Mouse (Mus musculus) mature B cell (primary cell): Measurements from ENCODE around the gene Dand5.

Source experiments
- in situ Hi-C: fragments of 300-500 bp; cut with MboI; formaldehyde crosslinking; loops from 2 replicates; pipeline ENCODE4 v1.14.3; 2019

Gene Dand5

DNA sequence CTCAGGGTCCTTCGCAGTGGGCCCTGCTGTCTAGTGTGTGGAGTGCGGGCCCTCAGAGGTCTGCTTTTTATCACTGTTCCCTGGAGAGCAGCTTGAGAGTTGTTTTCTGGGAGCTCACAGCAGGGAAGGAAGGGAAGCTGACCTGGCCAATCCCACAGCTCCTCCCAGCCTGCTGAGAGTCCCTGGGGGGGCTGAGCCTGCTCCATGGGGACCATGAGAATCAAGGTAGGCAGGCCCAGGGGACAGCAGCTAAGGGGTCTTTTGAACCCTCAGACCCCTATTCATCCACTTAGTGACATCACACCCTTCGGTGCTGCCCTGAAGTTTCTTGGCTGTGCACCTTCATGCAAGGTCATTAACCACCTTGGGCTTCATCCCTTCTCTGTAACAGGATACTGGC, at the start of gene Dand5:
TSS of gene Dand5 (minus strand) at position 101 of the 400 bp plus-strand sequence.
- in situ Hi-C loops: no loop called here

DNA sequence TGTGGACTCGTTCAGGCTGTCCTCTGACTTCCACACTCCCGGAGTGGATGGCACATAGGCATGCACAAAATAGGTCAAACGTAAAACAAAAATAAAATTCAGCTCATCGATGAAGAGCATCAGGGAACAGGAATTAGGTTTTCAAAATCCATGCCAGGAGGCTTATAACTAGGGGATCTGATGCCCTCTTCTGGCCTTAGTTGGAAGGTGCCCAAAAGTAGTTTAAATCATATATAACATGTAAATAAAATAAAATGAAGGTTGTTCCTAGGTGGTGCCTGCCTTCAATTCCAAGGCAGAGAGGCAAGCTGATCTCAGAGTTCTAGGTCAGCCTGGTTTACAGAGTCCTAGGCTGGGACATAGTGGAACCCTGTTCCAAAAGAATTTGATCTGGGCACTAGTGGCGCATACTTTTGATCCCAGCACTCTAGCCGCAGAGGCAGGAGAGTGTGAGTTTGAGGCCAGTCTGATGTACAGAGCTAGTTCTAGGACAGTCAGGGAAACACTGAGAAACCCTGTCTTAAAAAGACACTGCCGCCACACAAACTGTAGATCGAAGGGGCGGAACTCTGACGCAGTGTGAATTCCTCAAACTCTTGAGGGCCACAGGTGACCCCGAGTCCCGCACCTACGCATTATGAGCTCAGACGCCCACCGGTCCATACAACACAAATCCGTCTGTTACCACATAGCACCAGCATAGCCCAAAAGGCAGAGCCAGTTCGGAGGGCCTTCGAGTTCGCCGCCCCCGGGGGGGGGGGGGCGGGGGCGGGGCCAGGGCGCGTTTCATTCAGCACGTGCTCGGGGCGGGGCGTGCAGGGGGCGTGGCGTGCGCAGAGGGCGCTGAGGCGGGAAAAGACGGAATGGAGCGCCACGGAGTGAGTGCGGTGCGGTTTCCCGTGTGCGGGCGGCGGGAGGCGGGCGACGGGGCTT, 49.0 kb upstream of the Dand5 start, which contains the start of gene Syce2:
TSS of gene Syce2 (plus strand) at position 736 of the 933 bp plus-strand sequence.
- in situ Hi-C loops: no loop called here

DNA sequence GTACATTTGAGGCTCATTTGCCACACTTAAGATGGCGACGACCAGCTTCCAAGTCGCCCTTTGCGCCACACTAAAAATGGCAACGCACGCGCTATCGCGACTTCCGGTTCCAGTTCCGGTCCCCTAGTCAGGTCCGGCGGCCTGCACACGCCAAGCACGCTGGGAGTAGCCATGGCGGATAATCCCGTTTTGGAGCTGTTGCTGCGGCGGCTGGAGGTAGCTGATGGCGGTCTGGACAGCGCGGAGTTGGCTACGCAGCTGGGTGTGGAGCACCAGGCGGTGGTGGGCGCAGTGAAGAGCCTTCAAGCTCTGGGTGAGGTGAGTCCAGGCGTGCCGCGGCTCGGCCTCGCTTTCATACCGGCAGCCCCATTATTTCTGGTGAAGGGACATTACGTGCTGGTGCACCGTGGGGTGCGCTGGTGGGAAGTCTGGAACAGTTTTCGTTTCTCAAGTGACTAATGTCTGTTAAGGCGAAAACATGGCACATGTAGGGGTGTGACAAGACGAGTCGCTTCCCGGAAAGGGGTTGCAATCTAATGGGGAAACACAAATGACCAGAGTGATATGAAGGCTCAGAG, 34.3 kb upstream of the Dand5 start, which contains the start of gene Farsa:
TSS of gene Farsa (plus strand) at position 126 of the 578 bp plus-strand sequence.
- in situ Hi-C loops: no loop called here

DNA sequence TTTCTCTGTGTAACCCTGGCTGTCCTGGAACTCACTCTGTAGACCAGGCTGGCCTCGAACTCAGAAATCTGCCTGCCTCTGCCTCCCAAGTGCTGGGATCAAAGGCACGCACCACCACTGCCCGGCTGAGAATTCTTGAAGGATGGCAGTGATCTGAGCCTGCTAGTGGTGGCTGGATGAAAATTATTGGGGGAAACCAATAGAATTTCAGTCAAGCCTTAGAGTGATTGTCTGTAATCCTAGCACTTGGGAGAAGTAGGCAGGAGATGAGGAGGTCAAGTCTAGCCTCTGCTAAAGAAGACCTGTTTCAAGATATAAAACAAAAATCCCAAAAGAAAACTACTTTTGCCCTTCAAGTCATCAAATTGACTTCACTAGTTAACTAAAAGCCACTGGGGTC, 33.8 kb upstream of the Dand5 start:
- in situ Hi-C loops: no loop called here

DNA sequence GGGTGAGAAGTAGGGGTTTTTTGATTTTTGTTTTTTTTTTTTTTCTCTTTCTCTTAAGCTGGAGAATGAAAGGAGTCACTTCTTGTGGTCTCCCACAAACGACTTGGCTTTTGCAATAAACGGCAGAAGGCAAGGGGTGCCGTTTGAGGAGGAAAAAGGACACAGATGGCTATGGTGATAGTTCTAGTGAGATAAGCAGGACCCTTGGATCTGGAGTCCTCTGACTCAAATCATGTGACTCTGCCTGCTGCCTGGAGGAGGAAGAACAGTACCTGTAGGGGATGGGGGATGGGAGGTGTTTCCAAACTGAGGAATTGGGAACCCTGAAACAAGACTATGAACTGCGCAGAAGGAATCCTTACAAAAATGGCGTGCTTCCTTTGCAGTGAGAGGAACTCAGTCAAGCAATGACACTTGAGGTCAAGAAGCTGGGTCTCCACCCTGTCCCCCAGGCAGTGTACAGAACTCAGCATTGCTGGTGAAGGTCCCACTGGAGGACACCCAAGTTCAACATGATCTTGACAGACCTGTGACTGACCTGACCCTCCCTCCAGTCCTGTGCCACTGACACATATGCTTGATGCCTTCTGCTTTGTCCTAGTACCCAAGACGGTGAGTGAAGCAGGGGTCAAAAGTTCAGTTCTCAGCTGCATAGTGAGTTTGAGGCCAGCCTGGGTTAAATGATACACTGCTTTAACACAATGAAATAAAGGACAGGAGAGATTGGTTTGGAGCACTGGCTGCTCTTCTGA, 25.2 kb upstream of the Dand5 start:
- in situ Hi-C loops: no loop called here

DNA sequence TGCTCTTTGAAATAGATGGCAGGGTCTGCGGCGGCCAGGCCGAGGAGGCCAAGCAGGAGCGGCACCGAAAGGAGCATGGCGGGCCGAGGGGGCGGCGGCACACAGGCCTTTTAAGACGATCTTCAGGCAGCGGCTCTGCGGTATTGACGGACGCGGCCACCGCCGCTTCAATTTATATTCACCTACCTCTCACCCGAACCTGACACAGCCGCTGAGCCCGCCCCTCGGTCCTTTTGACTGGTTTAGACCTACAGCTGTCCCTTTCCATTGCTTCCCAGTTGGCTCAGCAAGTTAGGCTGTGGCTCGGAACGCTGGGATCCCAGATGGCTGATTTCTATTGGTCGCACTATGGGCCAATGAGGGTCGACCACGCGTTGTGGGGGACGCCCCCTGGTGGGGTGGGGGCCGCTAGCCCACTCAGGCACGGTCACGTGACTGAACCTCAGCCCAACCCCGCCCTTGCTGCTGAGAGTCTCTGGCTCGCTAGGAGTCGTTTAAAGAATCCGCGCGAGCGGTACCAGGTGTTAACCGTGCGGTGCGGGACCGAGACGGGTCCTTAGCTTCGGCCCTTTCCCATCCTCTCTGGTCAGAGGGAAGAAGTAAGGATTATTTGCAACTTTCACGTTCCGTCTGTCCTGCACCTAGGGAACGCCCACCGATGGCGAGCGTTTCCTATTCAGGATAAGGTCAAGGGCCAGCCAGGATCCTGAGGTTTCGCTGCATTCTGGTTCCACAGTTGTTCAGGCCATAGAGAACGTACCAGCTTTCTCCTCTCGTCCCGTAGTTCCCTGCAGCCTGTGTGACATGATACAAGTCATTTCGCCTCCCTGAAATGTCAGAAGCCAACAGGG, 24.3 kb upstream of the Dand5 start, which contains the start of gene Calr:
TSS of gene Calr (minus strand) at position 213 of the 851 bp plus-strand sequence.
- in situ Hi-C loops: no loop called here

DNA sequence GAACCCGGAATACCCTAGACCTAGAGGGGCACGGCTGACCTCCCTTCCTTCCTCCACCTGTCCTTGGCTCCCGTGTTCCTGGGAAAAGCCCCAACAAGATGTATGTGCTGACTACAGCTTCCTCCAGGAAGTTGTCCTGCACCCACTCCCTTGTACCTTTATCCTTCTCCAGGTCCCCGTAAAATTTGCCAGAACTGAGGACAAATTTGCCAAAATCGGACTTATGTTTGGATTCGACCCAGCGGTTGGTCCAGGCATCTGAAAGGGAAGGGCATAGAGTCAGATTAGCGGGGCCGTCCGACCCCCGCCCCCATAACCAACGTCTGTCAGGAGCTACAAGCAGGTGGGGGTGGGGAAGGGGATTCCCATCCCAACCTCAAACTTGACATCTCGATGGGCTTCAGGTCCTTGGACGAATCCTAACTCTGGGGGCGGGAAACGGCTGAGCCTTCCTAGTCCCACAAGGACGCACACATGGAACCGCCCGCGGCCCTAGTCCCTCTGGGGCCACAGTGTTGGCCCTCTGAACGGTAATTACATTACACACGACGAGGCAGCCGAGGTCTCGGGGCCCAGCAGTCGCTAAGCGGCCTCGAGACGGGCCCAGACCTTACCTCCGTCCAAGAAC, 23.6 kb upstream of the Dand5 start:
- in situ Hi-C loops: no loop called here

DNA sequence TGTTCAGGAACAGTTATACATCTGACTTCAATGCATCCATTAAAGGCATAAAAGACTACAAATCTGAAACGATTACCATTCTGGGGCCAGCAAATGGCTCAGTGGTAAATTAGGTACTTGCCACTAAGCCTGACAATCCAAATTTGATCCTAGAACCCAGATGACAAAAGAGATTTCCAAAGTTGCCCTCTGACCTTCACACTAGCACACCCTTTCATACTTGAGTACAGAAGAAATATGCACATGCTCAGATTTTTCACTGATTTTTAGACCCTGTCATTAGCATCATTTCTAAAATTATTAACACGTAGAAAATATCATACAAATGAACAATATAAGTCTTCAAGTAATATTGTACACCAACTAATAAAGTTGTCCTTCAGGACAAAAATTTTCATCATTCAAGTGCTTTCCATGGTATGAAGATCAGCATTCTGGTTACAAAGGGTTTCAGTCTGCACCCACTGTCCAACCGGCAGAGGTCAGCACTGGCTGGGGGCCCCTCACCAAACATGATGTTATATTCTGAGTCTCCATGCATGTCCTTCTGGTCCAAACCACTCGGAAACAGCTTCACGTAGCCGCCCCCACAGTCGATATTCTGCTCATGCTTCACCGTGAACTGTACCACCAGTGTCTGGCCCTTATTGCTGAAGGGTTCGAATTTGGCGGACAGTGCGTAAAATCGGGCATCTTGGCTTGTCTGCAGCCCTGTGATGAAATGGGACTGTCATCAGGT, 22.9 kb upstream of the Dand5 start:
- in situ Hi-C loops: no loop called here

DNA sequence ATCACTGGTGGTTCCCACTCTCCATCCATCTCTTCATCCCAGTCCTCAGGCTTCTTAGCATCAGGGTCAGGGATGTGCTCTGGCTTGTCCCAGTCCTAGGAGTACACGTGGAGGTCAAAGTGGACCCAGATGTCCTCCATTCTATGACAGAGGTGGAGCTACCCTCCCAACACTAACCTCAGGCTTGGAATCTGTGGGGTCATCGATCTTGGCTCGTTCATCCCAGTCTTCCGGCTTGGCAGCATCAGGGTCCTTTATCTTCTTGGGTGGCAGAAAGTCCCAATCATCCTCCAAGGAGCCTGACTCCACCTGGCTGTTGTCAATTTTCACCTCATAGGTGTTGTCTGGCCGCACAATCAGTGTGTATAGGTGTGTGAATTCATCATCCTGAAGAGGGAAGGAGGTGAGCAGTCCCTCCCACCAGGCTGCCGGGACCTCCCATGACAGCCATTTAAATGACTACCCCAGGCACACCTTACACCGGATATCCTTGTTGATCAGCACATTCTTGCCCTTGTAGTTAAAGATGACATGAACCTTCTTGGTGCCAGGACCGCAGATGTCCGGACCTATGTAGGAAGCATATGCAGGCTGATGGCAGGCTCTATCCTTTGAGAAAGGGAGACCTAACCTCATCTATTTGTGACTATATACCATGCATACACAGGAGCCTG, 21.9 kb upstream of the Dand5 start:
- in situ Hi-C loops: no loop called here

DNA sequence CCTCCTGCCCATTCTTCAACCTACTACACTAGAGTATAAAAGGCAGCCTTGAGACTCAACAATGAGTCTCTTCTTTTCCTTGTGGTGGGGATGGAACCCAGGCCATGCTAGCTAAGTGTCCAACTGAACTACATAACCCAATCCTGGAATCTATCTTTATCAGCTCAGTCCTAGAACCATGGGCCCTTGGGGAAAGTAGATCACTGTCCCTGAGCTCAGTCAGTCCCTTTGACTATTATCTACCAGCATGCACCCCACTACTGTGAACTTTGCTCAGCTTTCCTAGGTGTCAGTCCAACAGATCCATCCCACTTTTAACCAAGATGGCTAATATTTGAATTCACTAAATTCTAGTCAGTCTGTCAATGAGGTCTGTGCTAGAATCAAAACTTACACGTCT, 18.9 kb upstream of the Dand5 start:
- in situ Hi-C loops: no loop called here

DNA sequence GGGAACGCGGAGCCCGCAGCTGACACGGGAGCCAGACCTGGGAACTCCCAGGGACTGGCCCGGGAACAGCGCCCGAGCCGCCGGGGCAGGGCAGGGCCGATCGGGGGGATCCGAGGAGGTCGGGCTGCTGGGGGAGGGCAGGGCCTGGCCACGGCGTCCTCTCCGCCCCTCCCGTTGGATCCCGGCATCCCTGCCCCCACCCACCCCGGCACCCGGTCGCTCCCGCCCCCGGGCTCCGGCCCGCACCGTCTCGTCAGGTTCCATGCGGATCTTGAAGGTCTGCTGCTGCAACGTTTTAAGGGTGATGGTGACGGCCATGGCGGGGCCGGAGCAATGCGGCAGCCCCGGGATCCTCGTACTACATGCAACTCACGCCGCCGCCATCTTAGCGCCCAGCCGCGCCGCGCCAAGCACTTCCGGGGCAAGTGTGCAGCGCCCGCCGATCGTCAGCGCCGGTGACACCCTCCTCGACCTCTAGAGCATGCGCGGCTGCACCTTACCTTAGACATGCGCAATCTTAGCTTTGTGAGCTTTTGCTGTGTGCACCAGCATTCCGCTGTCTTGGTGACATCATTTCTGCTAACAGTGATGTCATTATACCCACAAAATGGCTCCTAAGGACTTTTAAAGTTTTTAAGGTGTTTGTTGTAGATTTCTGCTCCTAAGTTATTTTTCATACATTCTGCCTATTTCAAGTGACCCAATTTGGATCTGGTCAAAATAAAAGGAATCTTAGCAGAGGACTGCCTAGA, 17.8 kb upstream of the Dand5 start, which contains the start of gene Rad23a:
TSS of gene Rad23a (minus strand) at position 418 of the 752 bp plus-strand sequence.
- in situ Hi-C loops: no loop called here

DNA sequence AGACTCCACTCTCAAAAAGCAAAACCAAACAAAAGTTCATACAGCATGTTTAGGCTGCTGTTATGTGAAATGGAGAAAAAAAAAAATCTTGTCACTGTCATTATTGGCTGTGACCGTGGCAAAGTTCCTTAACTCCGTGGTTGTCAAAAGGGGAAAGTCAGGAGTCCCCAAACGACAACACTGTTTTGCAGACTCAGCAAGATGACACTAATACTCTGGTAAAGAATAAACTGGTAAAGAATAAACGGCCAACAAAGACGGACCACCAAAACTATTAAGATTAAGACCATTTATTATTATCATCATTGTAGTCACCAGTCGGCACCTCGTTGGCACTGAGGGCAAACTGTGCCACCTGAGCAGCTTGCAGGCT, 17.2 kb upstream of the Dand5 start:
- in situ Hi-C loops: no loop called here

DNA sequence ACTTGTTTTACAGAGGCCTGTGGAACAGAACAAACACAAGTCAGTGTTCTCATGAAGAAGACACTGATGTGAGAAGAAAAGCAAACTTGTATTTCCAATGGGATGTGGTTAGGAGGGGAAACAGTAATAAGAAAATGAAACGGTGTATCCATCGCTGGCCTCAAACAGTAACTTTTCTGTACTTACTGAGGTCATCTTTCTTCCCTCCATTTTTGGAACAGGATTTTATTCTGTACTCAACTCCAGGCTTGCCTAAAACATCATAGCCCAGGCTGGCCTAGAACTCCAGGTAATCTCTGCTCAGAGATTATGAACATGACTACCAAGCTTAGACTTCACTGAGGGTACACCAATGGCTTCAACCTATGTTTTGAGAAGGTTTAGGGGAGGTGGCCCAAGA, 16.8 kb upstream of the Dand5 start:
- in situ Hi-C loops: no loop called here

DNA sequence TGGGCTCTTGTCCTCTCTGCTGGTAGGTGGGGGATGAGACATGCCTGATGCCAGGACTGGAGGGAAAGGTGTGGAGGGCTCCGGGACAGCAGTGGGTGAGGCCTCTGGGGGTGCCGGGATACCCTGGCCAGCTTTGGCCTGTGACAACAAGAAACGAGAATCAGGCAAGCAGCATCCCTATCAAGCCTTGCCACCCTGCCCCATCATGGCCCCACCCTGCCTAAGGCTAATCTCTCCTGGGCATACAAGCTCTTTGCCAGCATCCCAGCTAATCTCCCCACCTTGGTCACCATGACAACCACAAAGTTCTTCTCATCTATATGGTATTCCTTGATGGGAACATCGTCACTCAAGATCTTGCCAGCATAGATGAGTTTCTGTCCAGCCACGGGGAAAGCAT, 15.9 kb upstream of the Dand5 start:
- in situ Hi-C loops: no loop called here

DNA sequence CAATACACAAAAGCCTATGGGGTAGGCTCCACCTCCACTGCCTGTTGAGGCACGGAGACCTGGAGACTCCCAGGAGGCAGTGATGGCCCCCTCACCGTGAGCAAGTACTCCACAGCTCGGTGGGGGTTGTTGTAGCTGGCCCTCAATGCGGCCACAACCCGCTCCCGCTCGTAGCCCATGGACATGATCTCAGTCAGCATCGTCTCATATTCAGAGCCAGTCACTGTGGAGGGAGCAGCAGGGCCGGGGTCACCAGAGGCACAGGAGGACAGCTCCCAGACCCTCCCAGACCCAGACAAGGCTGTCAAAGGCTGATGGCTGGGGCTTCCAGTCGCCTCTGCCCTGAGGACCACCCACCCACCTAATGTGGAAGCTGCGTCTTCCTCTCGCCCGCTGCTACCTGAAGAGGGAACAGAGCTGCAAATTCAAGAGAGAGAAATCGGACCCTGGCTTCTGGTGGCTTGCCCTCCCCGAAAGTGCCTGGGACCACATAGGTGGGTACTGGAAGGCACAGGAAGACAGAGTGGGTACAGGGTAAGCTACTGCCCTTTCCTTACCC, 15.4 kb upstream of the Dand5 start:
- in situ Hi-C loops: no loop called here

DNA sequence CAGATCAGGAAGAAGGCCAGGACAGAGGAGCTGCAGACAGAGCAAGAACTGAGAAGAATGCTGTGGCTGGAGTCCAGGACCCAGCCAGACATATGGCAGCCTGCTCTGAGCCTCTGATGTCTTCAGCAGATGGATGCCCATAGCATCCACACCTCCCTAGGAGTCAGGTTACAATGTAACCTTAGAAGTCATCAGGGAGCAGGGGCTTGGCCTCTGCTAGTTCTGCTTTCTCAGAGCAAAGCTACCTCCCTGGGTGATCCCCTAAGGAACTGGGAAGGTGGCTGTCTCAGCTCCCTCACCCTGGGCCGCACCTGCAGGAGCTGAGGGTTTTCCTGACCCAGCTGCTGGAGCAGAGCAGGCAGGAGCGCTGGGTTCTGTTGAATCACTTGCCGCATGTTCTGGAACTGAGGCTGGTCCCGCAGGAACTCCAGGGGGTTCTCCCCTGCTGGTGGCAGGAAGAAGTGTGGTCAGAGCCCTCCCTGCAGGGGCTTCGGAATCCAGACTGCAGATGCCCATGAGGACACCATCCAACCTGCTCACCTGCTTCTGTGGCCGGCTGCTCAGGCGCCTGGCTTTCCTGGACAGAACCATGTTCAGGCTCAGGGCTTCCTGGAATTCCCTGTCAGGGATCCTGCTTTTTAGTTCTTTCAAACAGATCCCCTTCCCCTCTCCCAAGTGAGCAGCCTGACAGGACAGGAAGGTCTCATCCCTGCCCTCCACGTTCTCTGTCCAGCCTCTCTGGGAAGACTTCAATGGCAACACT, 14.7 kb upstream of the Dand5 start:
- in situ Hi-C loops: no loop called here
